Mouse (Mus musculus): Measurements from ENCODE around the gene Dnah14. TPM values are rescaled to one million over a fixed set of nuclear protein-coding genes. Genes with fewer than 3 reads are reported as not detected.

The Dnah14 gene
- polyA plus RNA-seq, 1 experiment from 2014 or later, result 0.94 TPM

DNA sequence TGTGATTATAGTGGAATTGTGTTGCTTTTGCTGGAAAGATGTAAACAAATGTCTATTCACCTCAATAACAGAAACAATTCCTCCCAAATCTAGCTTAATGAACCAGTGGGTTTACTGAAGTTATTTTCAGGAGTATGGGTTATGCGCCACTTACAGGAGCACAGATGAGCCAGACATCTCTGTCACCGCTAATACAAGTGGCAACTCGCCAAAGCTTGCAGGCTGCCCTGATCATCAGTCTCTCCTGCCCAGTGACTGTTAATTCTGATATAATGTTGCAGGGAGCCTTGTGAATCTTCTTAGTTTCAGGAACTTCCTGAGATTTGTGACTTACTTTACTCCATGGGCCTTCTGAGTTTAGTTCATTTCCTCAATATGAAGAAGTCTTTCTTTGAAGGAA, 223.6 kb downstream of the Dnah14 start:
- WGBS, result 89% methylated on average over 3 of the region's 3 CpGs
- Histone ChIP-seq H3K36me3 (ENCODE audit: control insufficient read depth, insufficient read depth, low read length) (no peaks in the 10 kb centered on the region), H3K4me1 (ENCODE audit: control insufficient read depth, insufficient read depth, low read length) (no peaks in the 10 kb centered on the region), H3K27me3 (ENCODE audit: control insufficient read depth, insufficient read depth, low read length) (no peaks in the 10 kb centered on the region), H3K4me3 (ENCODE audit: low read depth, low read length) (no peak overlapping the region), H3K4me2 (ENCODE audit: low read depth, low read length) (no peak overlapping the region), H3K27ac (ENCODE audit: low read depth, low read length) (no peak overlapping the region), H3K9ac (replicated peaks; ENCODE audit: low read depth, low read length) (no peak overlapping the region), H3K9me3 (ENCODE audit: control insufficient read depth, low read length) (no peaks in the 10 kb centered on the region)
- ATAC-seq (ENCODE audit: low read depth), result no peak

DNA sequence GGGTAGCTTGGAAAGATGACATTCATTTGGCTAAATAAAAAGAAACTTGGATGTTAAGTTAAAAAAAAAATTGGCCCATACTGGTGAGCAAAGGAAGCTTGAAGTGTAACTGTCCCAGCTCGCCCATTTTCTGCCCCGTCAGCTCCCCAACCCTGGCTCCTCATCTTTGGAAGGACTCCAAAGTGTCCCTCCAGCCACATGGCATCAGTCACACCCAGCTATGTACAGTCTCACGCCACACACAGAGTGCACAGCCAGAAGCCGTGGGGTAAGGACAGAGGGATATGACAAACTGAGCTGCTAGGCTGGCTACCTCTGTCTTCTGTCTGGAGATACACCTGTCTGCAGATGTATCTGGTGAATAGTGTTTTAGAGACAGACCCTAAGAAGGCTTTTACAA, 224.3 kb downstream of the Dnah14 start:
- H3K9ac ChIP-seq (replicated peaks; ENCODE audit: low read depth, low read length), result no peak overlapping the region
- ATAC-seq (ENCODE audit: low read depth), result no peak
- 82% methylated on average over 4 of the region's 4 CpGs for WGBS
- no peaks in the 10 kb centered on the region for H3K4me1 ChIP-seq (ENCODE audit: control insufficient read depth, insufficient read depth, low read length)
- H3K9me3 ChIP-seq (ENCODE audit: control insufficient read depth, low read length), result no peaks in the 10 kb centered on the region
- H3K36me3 ChIP-seq (ENCODE audit: control insufficient read depth, insufficient read depth, low read length), result no peaks in the 10 kb centered on the region
- H3K27me3 ChIP-seq (ENCODE audit: control insufficient read depth, insufficient read depth, low read length), result no peaks in the 10 kb centered on the region
- H3K27ac ChIP-seq (ENCODE audit: low read depth, low read length), result no peak overlapping the region
- H3K4me3 ChIP-seq (ENCODE audit: low read depth, low read length), result no peak overlapping the region
- no peak overlapping the region for H3K4me2 ChIP-seq (ENCODE audit: low read depth, low read length)

DNA sequence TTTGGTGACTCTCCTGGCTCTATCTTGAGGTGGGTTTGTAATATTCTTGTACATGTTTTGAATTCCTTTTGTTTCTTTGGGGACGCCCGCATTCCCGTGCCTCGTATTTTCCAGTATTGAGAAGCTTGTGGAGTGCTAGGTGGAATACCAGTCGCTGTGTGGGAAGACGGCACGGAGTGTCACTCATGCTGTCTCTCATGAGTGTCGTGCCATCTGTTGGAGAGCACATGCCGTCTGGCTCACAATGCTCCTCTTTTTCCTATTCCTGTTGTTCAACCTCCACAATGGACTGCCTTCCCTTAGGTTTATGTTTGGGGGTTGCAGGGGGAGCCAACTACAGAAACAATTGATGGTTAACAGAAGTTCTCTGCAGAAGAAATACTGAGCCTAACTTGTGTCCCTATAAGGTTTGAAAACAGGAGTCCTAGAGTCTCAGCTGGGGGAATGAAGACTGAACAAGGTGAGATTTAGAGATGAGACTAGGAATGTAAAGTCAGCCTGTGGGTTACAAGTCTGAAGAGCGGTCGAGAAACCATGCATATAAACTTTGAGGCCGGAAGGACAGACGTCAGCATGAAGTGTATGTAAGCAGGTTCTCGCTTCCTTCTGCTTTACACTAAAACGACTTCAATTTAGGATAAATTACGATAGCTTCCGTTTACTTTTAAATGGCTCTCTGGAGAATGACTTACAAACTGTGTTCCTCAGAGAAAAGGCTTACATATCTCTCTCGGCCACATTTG, 235.3 kb downstream of the Dnah14 start:
- H3K4me1 ChIP-seq (ENCODE audit: control insufficient read depth, insufficient read depth, low read length), result no peaks in the 10 kb centered on the region
- H3K4me3 ChIP-seq (ENCODE audit: low read depth, low read length), result no peak overlapping the region
- H3K9me3 ChIP-seq (ENCODE audit: control insufficient read depth, low read length), result no peaks in the 10 kb centered on the region
- WGBS, result 90% methylated on average over 18 of the region's 18 CpGs
- no peak overlapping the region for H3K4me2 ChIP-seq (ENCODE audit: low read depth, low read length)
- H3K36me3 ChIP-seq (ENCODE audit: control insufficient read depth, insufficient read depth, low read length), result peaks cover 16% of the 10 kb centered on the region
- H3K27me3 ChIP-seq (ENCODE audit: control insufficient read depth, insufficient read depth, low read length), result no peaks in the 10 kb centered on the region
- ATAC-seq (ENCODE audit: low read depth), result no peak
- no peak overlapping the region for H3K9ac ChIP-seq (replicated peaks; ENCODE audit: low read depth, low read length)
- H3K27ac ChIP-seq (ENCODE audit: low read depth, low read length), result no peak overlapping the region

GRCm38 (mm10) chr1:181826716-181827115, 250.4 kb downstream of the Dnah14 start:
- H3K9me3 ChIP-seq (ENCODE audit: control insufficient read depth, low read length), result no peaks in the 10 kb centered on the region
- H3K9ac ChIP-seq (replicated peaks; ENCODE audit: low read depth, low read length), result no peak overlapping the region
- WGBS, result 94% methylated on average over 7 of the region's 7 CpGs

GRCm38 (mm10) chr1:181828365-181828764, 252.0 kb downstream of the Dnah14 start:
- Histone ChIP-seq H3K4me2 (ENCODE audit: low read depth, low read length) (no peak overlapping the region), H3K9me3 (ENCODE audit: control insufficient read depth, low read length) (no peaks in the 10 kb centered on the region), H3K9ac (replicated peaks; ENCODE audit: low read depth, low read length) (no peak overlapping the region), H3K4me3 (ENCODE audit: low read depth, low read length) (no peak overlapping the region), H3K27ac (ENCODE audit: low read depth, low read length) (no peak overlapping the region), H3K36me3 (ENCODE audit: control insufficient read depth, insufficient read depth, low read length) (peaks cover 32% of the 10 kb centered on the region; the same call in 1 of the 2 replicates), H3K27me3 (ENCODE audit: control insufficient read depth, insufficient read depth, low read length) (no peaks in the 10 kb centered on the region), H3K4me1 (ENCODE audit: control insufficient read depth, insufficient read depth, low read length) (no peaks in the 10 kb centered on the region)
- WGBS, result 89% methylated on average over 5 of the region's 5 CpGs
- no peak for ATAC-seq (ENCODE audit: low read depth)

More at GRCm38 (mm10) chr1:181826716-181827115, 250.4 kb downstream of the Dnah14 start:
- Histone ChIP-seq H3K27me3 (ENCODE audit: control insufficient read depth, insufficient read depth, low read length) (no peaks in the 10 kb centered on the region), H3K4me2 (ENCODE audit: low read depth, low read length) (no peak overlapping the region), H3K27ac (ENCODE audit: low read depth, low read length) (no peak overlapping the region), H3K4me3 (ENCODE audit: low read depth, low read length) (no peak overlapping the region), H3K4me1 (ENCODE audit: control insufficient read depth, insufficient read depth, low read length) (no peaks in the 10 kb centered on the region), H3K36me3 (ENCODE audit: control insufficient read depth, insufficient read depth, low read length) (peaks cover 25% of the 10 kb centered on the region; the same call in 1 of the 2 replicates)
- ATAC-seq (ENCODE audit: low read depth), result no peak

GRCm38 (mm10) chr1:181832720-181833119, 256.4 kb downstream of the Dnah14 start:
- Histone ChIP-seq H3K27ac (ENCODE audit: low read depth, low read length) (no peak overlapping the region), H3K4me2 (ENCODE audit: low read depth, low read length) (no peak overlapping the region), H3K9me3 (ENCODE audit: control insufficient read depth, low read length) (no peaks in the 10 kb centered on the region), H3K4me1 (ENCODE audit: control insufficient read depth, insufficient read depth, low read length) (no peaks in the 10 kb centered on the region), H3K4me3 (ENCODE audit: low read depth, low read length) (no peak overlapping the region), H3K36me3 (ENCODE audit: control insufficient read depth, insufficient read depth, low read length) (peaks cover 40% of the 10 kb centered on the region), H3K9ac (replicated peaks; ENCODE audit: low read depth, low read length) (no peak overlapping the region), H3K27me3 (ENCODE audit: control insufficient read depth, insufficient read depth, low read length) (no peaks in the 10 kb centered on the region)
- ATAC-seq (ENCODE audit: low read depth), result no peak
- 92% methylated on average over 5 of the region's 5 CpGs for WGBS

DNA sequence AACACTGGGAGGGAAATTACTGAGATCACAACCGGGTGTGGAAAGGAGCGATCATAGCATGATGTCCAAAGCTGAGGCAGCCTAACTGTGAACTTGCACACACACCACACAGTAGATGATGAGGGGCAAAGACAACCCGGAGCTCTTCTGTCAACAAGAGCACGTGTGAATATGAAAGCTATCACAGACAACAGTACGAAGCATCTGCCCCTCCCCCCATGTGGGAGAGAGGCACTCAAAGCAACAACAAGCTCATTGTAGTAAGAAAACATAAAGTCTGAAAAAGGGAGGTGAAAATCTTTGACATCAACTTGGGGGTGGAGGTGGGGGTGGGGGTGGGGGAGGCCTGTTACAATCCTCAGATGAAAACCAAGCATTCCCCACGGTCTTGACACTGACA, 256.8 kb downstream of the Dnah14 start:
- ATAC-seq (ENCODE audit: low read depth), result no peak
- Histone ChIP-seq H3K4me3 (ENCODE audit: low read depth, low read length) (no peak overlapping the region), H3K4me1 (ENCODE audit: control insufficient read depth, insufficient read depth, low read length) (no peaks in the 10 kb centered on the region), H3K4me2 (ENCODE audit: low read depth, low read length) (no peak overlapping the region), H3K9me3 (ENCODE audit: control insufficient read depth, low read length) (no peaks in the 10 kb centered on the region), H3K9ac (replicated peaks; ENCODE audit: low read depth, low read length) (no peak overlapping the region), H3K27ac (ENCODE audit: low read depth, low read length) (no peak overlapping the region), H3K27me3 (ENCODE audit: control insufficient read depth, insufficient read depth, low read length) (no peaks in the 10 kb centered on the region), H3K36me3 (ENCODE audit: control insufficient read depth, insufficient read depth, low read length) (peaks cover 37% of the 10 kb centered on the region)
- 81% methylated on average over 6 of the region's 6 CpGs for WGBS

- Histone ChIP-seq H3K36me3 (ENCODE audit: control insufficient read depth, insufficient read depth, low read length) (peaks cover 18% of the 10 kb centered on the region), H3K9me3 (ENCODE audit: control insufficient read depth, low read length) (no peaks in the 10 kb centered on the region), H3K27ac (ENCODE audit: low read depth, low read length) (no peak overlapping the region), H3K4me3 (ENCODE audit: low read depth, low read length) (no peak overlapping the region), H3K4me2 (ENCODE audit: low read depth, low read length) (no peak overlapping the region), H3K4me1 (ENCODE audit: control insufficient read depth, insufficient read depth, low read length) (peaks cover 19% of the 10 kb centered on the region), H3K9ac (replicated peaks; ENCODE audit: low read depth, low read length) (no peak overlapping the region), H3K27me3 (ENCODE audit: control insufficient read depth, insufficient read depth, low read length) (no peaks in the 10 kb centered on the region)
- ATAC-seq (ENCODE audit: low read depth), result no peak
- 88% methylated on average over 5 of the region's 5 CpGs for WGBS
These were observed 261.8 kb downstream of the Dnah14 start for GRCm38 (mm10) chr1:181838111-181838510.

DNA sequence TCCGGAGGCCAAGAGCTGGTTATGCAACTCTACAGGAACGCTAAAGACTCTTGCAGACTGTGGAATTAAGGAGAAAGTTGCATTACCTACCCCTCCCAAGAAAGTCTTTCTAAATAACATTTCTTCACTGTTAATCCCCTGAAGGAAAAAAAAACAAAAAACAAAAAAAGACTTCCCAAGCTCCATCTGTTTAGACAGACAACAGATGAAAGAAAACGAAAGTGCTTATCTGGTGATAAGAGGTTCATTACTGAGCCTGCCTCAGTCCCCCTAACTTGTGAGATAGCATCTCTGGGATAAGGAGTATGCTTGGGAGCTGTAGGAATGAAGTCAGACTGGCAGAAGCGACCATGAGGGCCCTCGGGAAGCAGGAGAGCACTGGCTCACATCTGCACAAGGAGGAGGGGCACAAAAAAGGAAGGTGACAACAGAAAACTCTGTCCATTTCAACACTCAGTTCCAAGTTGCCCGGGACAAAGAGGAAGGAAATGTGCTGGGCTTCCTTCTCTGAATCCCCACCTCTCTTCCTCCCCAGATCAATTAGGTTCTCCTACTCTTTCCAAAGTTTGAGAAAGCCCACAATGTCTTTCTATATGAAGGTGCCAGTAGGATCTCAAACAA, 263.5 kb downstream of the Dnah14 start:
- Histone ChIP-seq H3K27me3 (ENCODE audit: control insufficient read depth, insufficient read depth, low read length) (no peaks in the 10 kb centered on the region), H3K9ac (replicated peaks; ENCODE audit: low read depth, low read length) (no peak overlapping the region), H3K4me2 (ENCODE audit: low read depth, low read length) (peak overlapping the region; percentile 71), H3K36me3 (ENCODE audit: control insufficient read depth, insufficient read depth, low read length) (peaks cover 12% of the 10 kb centered on the region), H3K9me3 (ENCODE audit: control insufficient read depth, low read length) (no peaks in the 10 kb centered on the region), H3K27ac (ENCODE audit: low read depth, low read length) (no peak overlapping the region), H3K4me3 (ENCODE audit: low read depth, low read length) (no peak overlapping the region), H3K4me1 (ENCODE audit: control insufficient read depth, insufficient read depth, low read length) (peaks cover 19% of the 10 kb centered on the region)
- ATAC-seq (ENCODE audit: low read depth), result no peak
- whole genome bisulfite sequencing, result 28% methylated on average over 6 of the region's 6 CpGs

Measured in neural tube, embryonic 14.5 days (tissue).